Mouse (Mus musculus) kidney, adult 2 months (tissue): ENCODE measurements around the gene Slc24a3.

Source experiments
- CTCF ChIP-seq: fragments of 200-500 bp; conservative IDR thresholded peaks from 2 replicates; pipeline ENCODE4 v1.5.1; 2011; ENCODE audit warnings: low read depth, mild to moderate bottlenecking, control low read depth, low read length, moderate library complexity, mixed read lengths; ENCODE audit not compliant: insufficient read depth, insufficient read length
- POLR2A ChIP-seq: fragments of 200-500 bp; IDR thresholded peaks from one replicate; pipeline ENCODE4 v1.6.1; 2011; ENCODE audit warnings: low read depth, low read length, control low read depth

DNA sequence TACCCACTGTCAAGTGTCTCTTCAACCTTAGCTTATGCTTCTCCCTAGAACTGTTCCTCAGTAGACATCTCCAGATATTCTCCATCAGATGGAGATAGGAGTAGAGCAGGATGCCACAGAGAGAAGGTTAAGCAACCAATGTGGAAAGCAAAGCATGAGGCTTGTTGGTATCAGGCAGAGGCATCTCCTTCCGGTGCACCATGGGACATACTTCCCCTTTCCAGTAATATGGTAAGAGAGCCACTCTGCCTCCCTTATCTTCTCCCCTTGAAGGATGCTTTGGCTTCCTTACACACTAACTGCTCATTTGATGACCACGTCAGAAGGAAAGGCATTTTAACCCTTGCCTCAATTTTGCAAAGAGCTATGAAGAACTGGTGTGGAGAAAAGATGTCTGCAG lies 21.3 kb downstream of the Slc24a3 start:
- no peak for TF ChIP-seq CTCF
- no peak for TF ChIP-seq POLR2A
